8 mouse cellular contexts compared by ENCODE assay signal in genomic region chr17:35909919-35910369, GRCm38 (mm10). TPM values are rescaled to one million over a fixed set of nuclear protein-coding genes. Genes with fewer than 3 reads are reported as not detected.
DNase-seq lines count a peak whose midpoint lies in the region; ATAC-seq lines count a peak whose summit lies in the region.

Atat1 (minus strand) TSS chr17:35910075.

- H3K27ac ChIP-seq in forebrain, embryonic 11.5 days (ENCODE audit: low read depth, low read length): peak within 1 kb of the TSS; percentile 68
- peak within 1 kb of the TSS; percentile 84 for H3K27ac ChIP-seq in heart, embryonic 16.5 days (ENCODE audit: low read length)
- H3K27ac ChIP-seq in liver, embryonic 15.5 days (replicated peaks): peak within 1 kb of the TSS; percentile 80
- H3K27ac ChIP-seq in neural tube, embryonic 12.5 days: peak within 1 kb of the TSS; percentile 46

- H3K36me3 ChIP-seq in forebrain, embryonic 11.5 days (ENCODE audit: control insufficient read depth, insufficient read depth, low read length): peaks cover 2% of the 10 kb centered on the region; the same call in 1 of the 2 replicates
- peaks cover 25% of the 10 kb centered on the region for H3K36me3 ChIP-seq in heart, embryonic 16.5 days (ENCODE audit: control insufficient read depth, insufficient read depth)
- H3K36me3 ChIP-seq in liver, embryonic 15.5 days (replicated peaks): peaks cover 57% of the 10 kb centered on the region
- H3K36me3 ChIP-seq in neural tube, embryonic 12.5 days: peaks cover 39% of the 10 kb centered on the region

- H3K4me3 ChIP-seq in forebrain, embryonic 11.5 days (ENCODE audit: low read depth, low read length): peak within 1 kb of the TSS; percentile 73
- H3K4me3 ChIP-seq in heart, embryonic 16.5 days (ENCODE audit: low read length): peak within 1 kb of the TSS; percentile 81
- peak within 1 kb of the TSS; percentile 77 for H3K4me3 ChIP-seq in liver, embryonic 15.5 days (replicated peaks)
- H3K4me3 ChIP-seq in neural tube, embryonic 12.5 days: peak within 1 kb of the TSS; percentile 70

- peak; percentile 93 to 98 for DNase-seq in CD8-positive naive resting alpha-beta T cell, adult 2 months (ENCODE audit: low read depth in 2 of 2, low spot score in 2 of 2)
- DNase-seq in c-Kit-positive CD71-negative TER-119-negative erythroid progenitor cells, embryonic 14.5 days (ENCODE audit: low read depth): peak; percentile 96
- peak; percentile 97 for DNase-seq in forebrain, embryonic 11.5 days (ENCODE audit: low spot score)
- DNase-seq in kidney, postnatal 36 days: peak; percentile 98 to 100
- DNase-seq in telencephalon, adult 2 months (ENCODE audit: low read depth, low spot score): peak; percentile 85

- H3K9me3 ChIP-seq in forebrain, embryonic 11.5 days (ENCODE audit: control insufficient read depth, low read length): no peaks in the 10 kb centered on the region
- H3K9me3 ChIP-seq in heart, embryonic 16.5 days (replicated peaks; ENCODE audit: control insufficient read depth, low read length): no peaks in the 10 kb centered on the region
- no peaks in the 10 kb centered on the region for H3K9me3 ChIP-seq in liver, embryonic 15.5 days (replicated peaks)
- H3K9me3 ChIP-seq in neural tube, embryonic 12.5 days: no peaks in the 10 kb centered on the region

- 3% methylated on average over 25 of the region's 25 CpGs for WGBS in forebrain, embryonic 11.5 days
- 2% methylated on average over 25 of the region's 25 CpGs for WGBS in heart, embryonic 16.5 days
- 1% methylated on average over 25 of the region's 25 CpGs for WGBS in liver, embryonic 15.5 days (ENCODE audit: insufficient replicate concordance)
- 4% methylated on average over 25 of the region's 25 CpGs for WGBS in neural tube, embryonic 12.5 days

- peak within 1 kb of the TSS; percentile 79 for H3K4me2 ChIP-seq in forebrain, embryonic 11.5 days (ENCODE audit: low read depth, low read length, severe bottlenecking)
- peak within 1 kb of the TSS; percentile 74 for H3K4me2 ChIP-seq in heart, embryonic 16.5 days (ENCODE audit: low read depth, low read length)
- peak within 1 kb of the TSS; percentile 92 for H3K4me2 ChIP-seq in liver, embryonic 15.5 days
- peak within 1 kb of the TSS; percentile 92 for H3K4me2 ChIP-seq in neural tube, embryonic 12.5 days (replicated peaks)

- ATAC-seq in forebrain, embryonic 11.5 days (replicated peaks; ENCODE audit: low FRiP score): peak; percentile 91
- ATAC-seq in heart, embryonic 16.5 days (replicated peaks; ENCODE audit: extremely low read depth, insufficient read depth, low FRiP score): peak; percentile 75
- ATAC-seq in liver, embryonic 15.5 days (ENCODE audit: insufficient read depth): peak; percentile 73
- peak; percentile 96 for ATAC-seq in neural tube, embryonic 12.5 days (ENCODE audit: low FRiP score, low read depth)

- peak within 1 kb of the TSS; percentile 78 for H3K9ac ChIP-seq in forebrain, embryonic 11.5 days (ENCODE audit: low read length)
- peak within 1 kb of the TSS; percentile 82 for H3K9ac ChIP-seq in heart, embryonic 16.5 days (ENCODE audit: low read length)
- peak within 1 kb of the TSS; percentile 71 for H3K9ac ChIP-seq in liver, embryonic 15.5 days
- H3K9ac ChIP-seq in neural tube, embryonic 12.5 days: peak within 1 kb of the TSS; percentile 83

- peaks cover 5% of the 10 kb centered on the region; the same call in 1 of the 2 replicates for H3K4me1 ChIP-seq in forebrain, embryonic 11.5 days (replicated peaks; ENCODE audit: control insufficient read depth, insufficient read depth, low read length)
- H3K4me1 ChIP-seq in heart, embryonic 16.5 days (ENCODE audit: control insufficient read depth, insufficient read depth, low read length): peaks cover 14% of the 10 kb centered on the region
- H3K4me1 ChIP-seq in liver, embryonic 15.5 days (replicated peaks): peaks cover 58% of the 10 kb centered on the region
- H3K4me1 ChIP-seq in neural tube, embryonic 12.5 days: peaks cover 17% of the 10 kb centered on the region

- no peaks in the 10 kb centered on the region for H3K27me3 ChIP-seq in forebrain, embryonic 11.5 days (ENCODE audit: control insufficient read depth, insufficient read depth, low read length)
- no peaks in the 10 kb centered on the region for H3K27me3 ChIP-seq in heart, embryonic 16.5 days (ENCODE audit: control insufficient read depth, insufficient read depth, low read length)
- no peaks in the 10 kb centered on the region for H3K27me3 ChIP-seq in liver, embryonic 15.5 days
- H3K27me3 ChIP-seq in neural tube, embryonic 12.5 days (replicated peaks): no peaks in the 10 kb centered on the region

RNA-seq across cellular contexts. Expression of gene Atat1, which starts in this region (rescaled TPM):
- 213 and 224 TPM in 2 replicates for polyA plus RNA-seq in forebrain, embryonic 11.5 days (2014; fragmentation: Nextera tagmentation; extraction: Ambion mirVana)
- 41.1 and 45.5 TPM in 2 replicates for polyA plus RNA-seq in heart, embryonic 16.5 days (2015; fragmentation: Nextera tagmentation; extraction: Ambion mirVana)
- polyA plus RNA-seq in liver, embryonic 15.5 days (2015; fragmentation: Nextera tagmentation; extraction: Ambion mirVana): 7.3 and 8.0 TPM in 2 replicates
- 299 and 304 TPM in 2 replicates for polyA plus RNA-seq in neural tube, embryonic 12.5 days (2016; fragmentation: Nextera tagmentation; extraction: Ambion mirVana)

Comparison
In these comparisons a context has a peak if more than half of its experiments do, and no peak if none do; other contexts are left out.
1. Peak in every context shown above with its lines: DNase-seq, ATAC-seq, H3K4me3 ChIP-seq and H3K27ac ChIP-seq.